Mouse (Mus musculus) right cerebral cortex, postnatal 4 days (tissue): ENCODE data around the gene Mpst.

Experiments used
- DNase-seq: peaks from one replicate; pipeline ENCODE4 v3.0.0-alpha.2; 2022

The Mpst gene

DNA sequence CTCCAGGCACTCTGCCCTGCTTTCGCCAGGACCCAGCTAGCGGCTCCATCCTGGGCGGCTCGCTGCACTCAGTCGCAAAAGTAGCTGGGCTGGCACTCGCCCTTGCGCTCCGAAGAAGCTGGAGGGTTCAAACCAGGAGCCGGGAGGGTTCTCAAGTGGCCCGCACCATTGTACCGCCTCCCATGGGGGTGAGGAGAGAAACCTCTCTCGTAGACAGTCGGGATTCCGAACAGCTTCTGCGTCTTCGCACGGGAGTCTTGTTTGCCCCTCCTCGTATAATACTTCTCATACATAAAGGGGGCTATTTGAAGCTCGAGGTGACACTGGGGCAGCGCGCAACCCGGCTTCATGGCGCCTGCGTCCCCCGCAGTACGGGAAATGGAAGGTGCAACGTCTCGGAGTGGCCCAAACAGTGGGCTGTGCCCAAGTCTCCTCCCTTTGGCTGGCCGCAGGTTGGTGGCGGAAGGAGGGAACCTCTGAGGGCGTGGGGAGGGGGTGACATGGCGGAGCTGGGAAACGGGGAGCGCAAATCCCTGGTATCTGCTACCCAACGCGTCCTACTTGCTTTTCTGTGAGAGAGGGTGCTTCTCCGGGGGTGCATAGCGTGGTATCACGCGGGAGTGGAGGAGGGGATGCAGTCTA, at the start of gene Mpst:
Gene Mpst, plus strand, starts transcription at position 124 of the 642 bp plus-strand sequence.
- DNase-seq, result peak; percentile 81

DNA sequence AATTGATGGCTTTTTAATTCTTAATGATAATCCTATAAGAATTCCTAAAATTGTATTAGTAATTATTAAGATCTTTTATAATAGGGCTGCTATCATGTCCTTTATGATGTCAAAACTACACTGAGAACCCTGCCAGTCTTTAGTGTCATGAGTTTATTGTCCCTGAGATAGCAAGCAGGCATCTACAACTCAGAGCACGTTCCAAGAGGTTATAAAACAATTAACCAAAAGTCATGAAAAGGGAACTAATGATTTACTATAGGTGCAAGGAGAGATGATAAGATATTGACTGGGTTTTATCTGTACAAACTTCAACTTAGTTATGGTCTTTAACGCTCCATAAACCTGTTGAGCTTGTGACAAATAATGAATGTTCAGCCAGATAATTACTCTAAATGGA, 40.3 kb upstream of the Mpst start:
- no peak for DNase-seq

DNA sequence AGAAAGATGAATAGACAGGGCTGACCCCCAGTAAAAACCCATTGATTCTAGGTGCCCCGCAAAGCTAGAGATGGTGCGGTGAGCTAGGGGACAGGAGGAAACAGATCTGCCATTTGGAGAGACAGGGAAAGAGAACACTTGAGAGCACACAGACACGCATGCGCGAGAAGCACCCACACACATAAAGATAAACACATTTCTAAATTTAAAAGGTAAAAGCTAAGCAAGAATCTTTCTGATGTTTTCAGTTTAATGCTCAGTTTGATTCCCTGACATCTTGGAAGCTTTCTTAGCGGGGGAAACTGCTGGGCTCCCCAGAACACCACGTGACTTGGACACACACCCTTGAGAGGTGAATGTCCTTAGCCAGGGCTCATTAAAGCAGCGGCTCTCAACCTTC, 39.3 kb upstream of the Mpst start:
- DNase-seq, result no peak

DNA sequence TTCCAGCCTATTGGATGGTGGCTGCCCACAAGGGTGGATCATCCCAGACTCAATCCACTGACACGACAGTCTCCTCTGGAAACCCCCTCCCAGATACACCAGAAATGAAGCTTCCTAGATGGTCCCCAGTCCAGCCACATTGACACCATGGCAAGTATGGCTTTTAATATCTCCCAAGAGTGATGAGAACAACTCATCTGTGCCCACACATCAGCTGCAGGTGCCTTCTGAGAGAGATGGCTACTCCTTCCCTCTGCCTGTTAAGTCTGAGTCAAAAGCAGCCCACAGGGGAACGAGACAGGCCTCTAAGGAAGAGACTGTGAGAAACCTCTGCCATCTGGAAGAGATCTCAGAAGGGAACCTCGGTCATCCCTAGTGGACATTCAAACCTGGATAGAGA, 38.4 kb upstream of the Mpst start:
- no peak for DNase-seq

DNA sequence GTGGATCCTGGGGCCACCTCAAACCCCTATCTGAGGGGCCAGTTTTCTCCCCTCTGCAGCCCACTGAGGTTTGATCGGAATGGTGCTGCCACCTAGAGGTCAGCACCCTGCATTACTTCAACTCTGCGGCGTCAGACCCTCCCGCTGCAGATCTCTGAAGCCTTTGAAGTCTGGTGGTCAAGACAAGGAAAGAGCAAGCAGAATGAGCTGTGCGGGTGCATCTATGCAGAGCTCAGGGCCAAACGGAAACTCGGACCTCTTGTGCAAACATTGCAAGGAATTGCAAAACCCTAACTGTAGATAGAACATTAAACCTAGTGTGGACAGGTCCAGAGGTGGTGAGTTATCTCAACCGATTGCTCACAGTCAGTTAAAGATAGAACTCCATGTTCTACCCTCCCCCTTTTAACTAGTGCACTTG, 37.3 kb upstream of the Mpst start:
- peak; percentile 33 for DNase-seq

DNA sequence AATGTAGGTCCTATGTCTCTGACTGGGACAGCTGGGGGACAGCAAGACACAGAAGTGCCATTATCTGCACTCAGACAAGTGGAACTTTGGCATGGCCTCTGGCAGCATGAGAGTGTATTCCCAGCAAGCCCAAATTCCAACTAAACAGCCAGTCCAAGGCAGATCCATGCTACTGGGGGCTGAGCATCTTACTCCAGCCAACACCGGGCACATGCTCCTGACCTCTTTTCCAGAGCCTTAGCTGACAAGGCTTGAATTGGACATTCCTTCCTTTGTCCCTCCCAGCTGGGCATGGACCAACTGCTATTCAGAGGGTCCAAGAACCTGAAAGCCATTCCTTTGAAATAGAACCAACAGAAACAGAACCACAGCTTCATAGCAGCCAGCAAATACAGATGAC, 36.6 kb upstream of the Mpst start:
- no peak for DNase-seq

DNA sequence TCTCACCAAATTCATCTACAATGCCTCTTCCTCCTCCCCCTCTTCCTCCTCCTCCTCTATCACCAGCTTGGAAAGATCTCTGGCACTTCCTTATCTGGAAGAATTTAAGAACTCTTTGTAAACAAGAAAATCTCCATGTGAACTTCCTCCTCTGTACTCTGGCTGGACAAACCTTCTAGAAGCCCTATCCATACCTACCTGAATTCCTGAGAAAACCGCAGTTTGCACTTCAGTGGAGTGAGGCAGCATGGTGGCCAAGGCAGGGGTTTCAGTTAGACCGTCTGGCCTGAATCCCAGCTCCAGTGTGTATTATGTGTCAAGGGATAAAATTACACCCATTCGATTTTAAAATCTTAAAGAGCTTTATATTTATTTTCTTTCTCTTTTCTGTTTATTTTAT, 33.4 kb upstream of the Mpst start:
- DNase-seq, result no peak

DNA sequence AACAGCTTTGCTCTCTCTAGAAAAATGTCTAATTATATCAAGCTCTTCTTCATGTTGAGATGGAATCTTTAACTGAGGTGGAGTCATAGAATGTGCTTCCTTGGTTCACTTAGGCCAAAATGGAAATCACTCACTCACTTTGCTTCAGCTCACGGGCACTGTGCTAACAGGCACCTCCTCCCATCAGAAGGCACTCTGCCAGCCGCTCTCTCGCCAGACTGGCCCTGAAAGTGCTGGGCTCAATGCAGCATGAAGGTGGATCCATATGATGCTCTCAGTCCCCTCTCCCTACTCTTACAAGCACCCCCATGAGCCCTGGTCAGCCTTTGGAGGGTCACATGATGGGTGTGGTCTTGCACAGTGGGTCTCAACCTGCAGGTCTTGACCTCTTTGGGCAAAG, 32.0 kb upstream of the Mpst start:
- peak; percentile 64 for DNase-seq

DNA sequence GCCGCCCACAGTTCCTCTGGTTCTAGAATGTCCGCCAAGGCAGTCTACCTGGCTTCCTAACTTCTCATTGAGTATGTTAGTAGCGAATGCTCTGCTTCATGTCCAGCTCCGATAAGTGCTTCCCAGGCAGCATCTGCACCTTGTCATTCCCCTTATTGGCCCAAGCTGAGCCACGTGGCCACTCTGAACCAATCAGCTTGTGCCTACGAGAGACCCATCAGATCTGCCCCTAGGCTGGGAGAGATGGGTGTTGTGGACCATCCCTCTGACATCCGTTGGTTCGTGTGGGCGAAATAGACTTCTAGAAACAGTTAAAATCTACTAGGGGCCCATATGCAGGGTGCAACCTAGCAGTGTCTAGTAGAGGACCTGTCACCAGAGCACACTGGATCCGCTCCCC, 28.4 kb upstream of the Mpst start:
- no peak for DNase-seq

DNA sequence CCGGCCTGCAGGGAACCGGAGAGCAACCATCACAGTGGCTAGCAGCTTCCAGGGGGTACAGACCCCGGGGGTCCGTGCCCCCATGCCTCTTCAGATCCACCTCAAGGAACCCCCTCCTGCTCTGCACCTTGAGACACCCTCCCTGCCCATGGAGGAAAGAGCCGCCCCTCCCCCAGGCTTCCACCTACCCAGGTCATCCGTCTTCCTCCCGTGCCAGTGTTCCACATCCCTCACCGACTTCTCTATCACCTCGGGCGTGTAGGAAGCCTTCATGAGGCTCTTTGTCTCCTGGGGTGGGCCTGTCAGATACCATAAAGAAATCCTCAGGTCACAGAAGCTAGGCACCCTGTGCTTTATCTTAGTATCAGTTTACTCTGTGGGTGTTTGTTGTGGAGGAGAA, 27.7 kb upstream of the Mpst start:
- DNase-seq, result no peak

DNA sequence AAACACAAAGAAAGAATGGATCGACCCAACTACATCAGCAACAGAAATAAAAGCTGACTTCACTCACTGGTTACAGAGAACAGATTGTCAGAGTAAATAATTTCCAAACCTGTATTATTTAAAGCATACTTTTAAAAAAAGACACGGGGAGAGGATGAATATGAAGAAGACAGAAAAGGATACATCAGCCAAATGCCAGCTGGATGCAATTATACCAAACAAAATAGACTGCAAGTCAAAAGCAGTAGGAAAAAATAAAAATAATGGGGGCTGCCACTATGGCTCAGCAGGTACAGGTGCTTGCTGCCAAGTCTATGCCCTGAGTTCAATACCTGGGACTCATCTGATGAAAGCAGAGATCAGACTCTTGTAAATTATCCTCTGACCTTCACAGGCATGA, 26.0 kb upstream of the Mpst start:
- no peak for DNase-seq

DNA sequence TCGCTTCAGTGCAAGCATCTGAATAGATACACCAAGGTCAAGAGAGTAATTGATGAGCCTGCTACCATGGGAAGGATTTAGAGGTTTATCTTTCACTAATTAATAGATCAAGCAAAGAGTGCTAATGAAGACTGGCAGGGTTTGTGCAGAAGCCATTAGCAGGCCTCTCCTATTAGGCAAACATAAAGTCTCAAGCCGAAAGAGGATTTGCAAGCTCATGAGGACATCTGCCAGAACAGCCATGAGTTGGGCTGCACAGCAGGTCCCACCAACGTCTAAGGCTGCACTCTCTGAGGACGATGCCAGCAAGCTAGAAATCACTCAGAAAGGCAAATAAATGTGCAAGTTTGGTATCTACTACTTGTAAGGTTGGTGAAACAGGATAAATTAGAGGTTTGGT, 25.5 kb upstream of the Mpst start:
- DNase-seq, result no peak

DNA sequence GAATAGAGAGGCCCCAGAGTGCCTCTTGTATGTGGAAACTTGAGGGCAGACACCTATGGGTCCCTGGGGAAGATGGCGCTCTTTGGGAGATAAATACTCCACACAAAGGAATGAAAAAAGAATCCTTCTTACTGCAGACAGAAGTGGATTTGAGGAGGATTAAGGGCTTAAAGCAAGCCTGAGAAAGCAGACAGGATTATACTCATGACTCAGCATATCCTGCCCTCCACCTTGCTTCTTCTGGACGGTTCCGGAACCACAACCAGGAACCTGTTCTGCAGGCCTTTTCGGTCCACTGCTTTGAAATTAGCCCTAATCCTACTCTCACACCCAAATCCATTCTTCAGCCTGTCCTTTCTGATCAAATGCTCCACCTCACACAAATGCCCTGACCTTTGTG, 24.1 kb upstream of the Mpst start:
- no peak for DNase-seq

DNA sequence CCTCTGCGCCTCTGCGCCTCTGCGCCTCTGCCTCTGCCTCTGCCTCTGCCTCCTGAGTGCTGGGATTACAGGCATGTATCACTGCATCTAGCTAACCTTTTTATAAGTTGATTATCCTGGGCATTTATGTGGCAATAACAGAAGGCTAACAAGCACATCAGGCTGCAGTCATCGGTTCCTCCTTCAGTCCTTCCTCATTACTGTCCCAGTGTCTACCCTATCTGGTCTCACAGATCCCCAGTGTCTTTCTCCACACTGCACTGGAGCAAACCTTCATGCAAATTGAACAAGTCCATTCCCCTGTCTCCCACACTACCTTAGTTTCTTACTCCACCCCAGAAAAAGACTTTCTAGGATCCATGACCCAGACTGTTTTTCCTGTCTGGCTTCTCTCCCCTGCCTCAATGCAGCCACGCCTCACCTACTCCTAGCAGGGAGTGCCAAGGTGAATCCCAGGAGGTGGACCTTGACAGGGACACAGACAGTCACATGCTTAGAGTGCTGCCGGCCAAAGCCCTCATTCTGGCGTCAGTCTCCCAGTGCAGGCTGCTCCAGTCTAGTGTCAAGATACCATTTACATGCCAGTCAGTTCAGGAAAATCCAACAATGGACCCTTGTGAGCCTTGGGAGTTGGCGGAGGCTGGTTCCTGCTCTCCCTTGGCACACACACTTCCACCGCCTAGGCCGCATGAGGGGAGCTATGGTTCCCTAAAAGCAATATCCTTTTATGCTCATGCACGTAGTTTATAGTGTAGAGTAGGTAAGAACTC, 22.6 kb upstream of the Mpst start:
- peak; percentile 23 for DNase-seq

DNA sequence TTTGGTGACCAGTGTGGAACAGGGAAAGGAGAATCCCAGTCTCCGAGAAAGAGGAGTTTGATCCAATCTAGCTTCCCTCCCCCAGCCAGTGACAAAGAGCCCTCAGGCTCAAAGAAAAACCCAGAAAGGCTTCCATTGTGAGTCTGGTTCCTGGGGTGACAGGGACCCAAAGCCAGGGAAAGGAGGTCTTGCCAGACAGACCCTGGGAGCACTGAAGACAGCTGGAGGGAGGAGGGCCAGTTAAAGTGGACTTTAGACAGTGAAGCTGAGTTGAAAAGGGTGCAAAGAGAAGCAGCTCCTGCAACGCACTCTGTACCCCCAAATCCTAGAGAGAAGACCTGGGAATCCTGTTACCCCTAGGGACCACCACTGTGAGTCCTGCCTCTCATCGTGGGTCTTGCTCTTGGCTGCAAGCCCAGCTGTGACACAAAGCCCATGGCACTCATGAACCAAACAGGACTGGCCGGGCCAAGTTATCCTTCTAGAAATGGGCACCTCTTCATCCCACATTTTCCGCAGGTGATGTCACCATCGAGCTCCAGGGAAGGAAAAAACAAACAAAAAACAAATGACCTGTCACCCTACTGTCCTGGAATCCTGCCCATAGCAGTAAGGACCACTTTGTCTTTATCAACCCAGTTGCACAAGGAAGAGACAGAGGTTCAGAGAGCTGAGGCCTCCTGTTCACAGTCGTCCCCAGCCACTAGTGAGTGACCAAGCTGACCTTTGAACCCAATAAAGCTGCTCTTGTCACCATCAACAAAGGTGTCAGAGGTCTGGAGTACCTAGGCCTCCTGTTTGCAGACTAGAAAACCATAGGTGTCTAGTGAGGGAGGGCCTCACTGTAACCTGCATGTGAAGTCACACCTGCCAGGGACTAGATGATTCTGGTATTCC, 21.7 kb upstream of the Mpst start:
- DNase-seq, result peak; percentile 27

DNA sequence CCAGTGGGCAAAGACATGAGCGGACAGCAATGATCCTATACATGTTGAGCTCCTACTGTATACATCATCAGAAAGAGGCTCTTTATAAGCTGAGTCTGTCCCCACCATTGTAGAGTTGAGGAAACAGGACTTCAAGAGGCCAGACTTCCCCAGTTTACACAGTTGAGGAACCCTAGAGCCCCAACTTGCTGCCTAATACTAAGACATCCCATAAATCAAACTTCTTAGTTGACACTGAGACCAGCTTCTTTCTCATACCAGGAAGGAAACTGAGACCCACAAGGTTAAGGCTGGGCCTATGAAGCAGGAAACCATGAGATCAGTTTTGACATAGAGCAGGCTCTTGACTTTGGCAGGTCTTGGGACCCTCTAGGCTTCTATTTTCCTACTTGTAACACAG, 20.7 kb upstream of the Mpst start:
- no peak for DNase-seq

DNA sequence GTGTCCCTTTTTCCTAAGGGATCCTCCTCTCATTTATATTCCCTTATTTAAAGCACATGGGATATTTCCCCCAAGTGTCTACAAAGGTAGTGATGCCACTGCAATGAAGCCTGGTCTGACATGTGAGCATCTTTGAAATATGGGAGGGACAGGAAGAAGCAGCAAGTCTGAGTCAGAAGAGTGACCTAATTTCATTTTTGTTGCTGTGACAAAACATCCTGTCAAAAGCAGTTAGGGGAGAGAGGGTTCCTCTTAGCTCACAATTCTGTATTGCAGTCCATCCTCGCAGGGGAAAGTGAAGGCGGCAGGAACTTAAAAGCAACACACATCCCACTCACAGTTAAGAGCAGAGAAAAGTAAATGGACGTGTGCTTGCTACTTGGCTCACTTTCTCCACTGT, 15.4 kb upstream of the Mpst start:
- no peak for DNase-seq

DNA sequence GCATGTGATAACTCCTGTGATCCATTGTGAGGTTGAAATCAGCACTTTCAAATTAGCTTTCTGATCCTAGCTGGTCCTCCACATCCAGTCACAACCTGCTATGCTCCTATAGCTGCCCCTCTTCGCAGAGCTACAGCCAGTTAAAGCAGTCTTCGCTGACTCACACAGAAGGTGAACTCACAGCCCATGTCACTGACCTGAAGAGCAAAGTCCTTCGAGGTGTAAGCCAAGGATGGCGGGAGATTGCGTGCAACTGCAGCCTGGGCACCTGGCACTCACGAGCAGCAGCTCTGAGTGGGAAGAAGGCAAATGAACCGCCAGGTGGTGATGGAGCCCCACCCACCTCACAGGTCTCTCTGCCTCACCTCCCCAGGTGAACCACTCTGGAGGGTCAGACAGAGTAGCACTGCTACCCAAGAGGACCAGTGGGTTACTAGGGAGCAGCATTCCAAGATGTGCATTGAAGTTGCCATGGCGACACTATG, 10.7 kb upstream of the Mpst start, which contains the start of gene Tex33:
Gene Tex33, minus strand, starts transcription at position 435 of the 485 bp plus-strand sequence.
- no peak for DNase-seq

DNA sequence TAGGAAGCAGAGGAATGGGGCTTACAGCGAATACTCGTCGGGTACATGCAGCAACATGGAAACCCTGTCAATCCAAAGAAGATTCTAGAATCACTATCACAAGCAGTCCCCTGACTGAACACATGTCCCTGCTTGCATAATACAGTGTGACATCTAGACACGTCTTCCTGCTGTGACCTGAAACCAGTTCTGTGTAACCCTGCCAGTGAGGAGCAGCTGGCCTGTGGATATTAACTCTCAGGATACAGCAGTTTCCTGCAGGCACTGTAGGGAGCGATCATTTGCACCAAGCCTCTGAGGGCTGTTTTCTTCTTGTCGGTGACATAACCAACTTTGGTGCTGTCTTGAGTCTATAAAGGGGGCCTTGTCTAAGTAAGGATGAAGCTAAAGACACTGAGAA, 4.9 kb upstream of the Mpst start:
- no peak for DNase-seq

DNA sequence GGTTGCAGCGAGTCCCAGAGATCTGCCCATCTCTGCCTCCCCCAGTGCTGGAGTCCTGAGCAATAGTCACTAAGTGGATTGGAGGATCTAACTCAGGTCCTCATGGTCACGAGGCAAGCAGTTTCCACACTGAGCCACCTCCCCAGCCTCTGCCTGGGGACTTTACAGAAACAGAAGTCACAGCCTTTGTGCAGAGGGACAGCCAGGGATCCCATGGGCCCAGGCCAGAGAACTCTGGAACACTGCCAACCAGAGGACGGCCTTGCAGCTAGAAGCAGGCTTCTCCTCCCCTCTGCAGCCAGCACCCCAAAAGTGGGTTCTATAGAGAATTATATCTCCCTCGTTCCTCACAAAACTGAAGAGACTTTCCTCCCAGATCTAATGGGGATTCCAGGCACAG, 4.3 kb upstream of the Mpst start:
- peak; percentile 48 for DNase-seq

DNA sequence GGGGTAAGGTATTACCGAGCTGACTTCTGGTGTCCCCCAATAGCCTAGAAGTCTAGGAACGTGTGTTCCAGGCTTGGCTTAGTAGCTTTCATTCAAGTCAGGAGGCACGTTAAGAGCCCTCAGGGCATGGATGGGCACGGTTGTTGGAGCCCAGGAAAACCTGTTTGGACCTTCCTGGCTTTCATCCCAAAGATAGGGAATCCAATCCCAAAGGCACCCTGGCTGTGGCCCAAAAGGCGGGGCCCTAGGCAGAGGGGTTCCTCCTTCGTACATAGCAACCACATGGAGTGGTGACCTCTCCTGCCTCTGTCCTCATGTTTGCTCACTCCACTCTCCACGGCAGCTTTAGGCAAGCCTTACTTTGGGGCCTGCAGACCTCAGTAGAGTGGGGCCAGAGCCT, 3.8 kb upstream of the Mpst start:
- DNase-seq, result peak; percentile 22

DNA sequence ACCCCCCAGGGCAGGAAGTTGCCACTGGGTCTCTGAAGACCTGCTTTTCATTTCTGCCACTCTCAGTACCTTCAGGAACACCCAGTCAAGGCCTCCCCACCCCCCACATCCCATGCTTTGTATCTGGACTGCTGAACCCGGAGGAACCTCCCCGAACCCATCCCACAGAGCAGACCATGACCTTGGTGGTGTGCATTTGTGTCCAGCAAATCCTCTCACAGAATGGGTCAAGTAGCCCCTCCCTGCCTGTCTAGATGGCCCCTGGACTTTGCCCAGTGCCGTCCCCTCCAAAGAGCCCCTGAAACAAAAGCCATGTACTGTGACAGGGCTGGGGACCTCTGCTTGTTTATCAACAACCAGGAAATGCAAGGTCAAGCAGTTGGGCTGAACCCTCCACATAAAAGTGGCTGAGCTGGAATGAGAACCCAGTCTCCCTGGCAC, 2.9 kb upstream of the Mpst start:
- no peak for DNase-seq

DNA sequence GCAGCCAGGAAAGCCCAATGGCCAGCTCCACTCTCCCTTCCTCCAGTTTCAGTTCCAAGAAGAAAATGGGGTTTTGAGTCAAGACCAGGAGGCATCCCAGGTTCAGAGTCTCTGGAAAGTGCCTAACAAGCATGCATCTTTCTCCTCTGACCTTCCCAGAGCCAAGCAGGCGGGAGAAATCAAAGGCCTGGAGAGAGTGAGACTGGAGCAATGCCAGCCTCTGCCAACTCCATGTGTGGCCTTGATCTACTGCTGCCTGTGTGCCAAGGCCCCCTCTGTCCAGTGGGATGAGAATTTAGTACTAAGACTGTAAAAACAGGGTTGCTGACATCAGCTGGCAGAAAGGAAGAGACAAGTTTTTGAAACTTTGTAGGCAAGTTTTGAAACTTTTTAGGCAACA, 2.3 kb upstream of the Mpst start:
- DNase-seq, result peak; percentile 58

DNA sequence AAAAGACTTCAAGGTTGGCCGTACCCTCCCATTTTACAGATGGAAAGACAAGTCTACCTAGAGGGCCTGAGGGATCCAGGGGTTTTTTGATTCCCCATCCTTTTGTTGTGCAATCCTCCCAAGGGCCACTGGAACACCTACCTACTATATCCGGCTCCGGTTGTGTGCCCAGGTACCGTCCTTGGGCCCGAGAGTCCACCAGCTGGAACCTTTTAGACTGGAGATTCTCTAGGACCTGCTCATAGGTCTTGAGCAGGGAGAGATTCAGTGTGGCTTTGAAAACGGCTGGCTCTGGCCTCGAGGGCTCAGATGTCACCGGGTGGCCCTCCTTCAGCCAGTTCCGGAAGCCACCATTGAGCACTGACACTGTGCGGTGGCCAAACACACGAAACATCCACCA, 1.1 kb upstream of the Mpst start:
- DNase-seq, result no peak
